Mouse (Mus musculus): Measurements from ENCODE around the gene Sptan1.

DNA sequence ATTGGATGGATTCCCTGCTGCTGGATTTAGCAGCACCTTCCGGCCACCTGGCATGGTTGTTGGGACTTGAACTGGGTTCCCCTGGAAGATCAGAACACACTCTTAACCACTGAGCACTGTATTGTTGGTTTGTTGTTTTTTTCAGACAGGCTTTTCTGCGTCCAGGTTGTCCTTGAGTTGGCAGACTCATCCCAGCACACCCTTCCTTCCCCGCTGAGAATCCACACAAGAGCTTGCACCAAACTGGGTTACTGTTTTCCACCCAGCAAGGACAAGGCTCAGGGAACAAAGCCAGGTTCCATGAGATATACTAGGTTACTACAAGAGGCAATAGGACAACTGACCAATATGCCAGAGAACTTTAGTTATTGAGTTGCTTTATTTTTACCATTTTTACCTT, 91.4 kb downstream of the Sptan1 start:
- TF ChIP-seq POLR2A (IDR thresholded peaks at IDR 0.05; ENCODE audit: insufficient read depth, low read depth, low read length) (no peak), CTCF (IDR thresholded peaks at IDR 0.05) (no peak), EP300 (IDR thresholded peaks at IDR 0.05; ENCODE audit: insufficient read depth, low read depth, low read length) (no peak)

Data from heart, adult 2 months (tissue).